Mouse (Mus musculus): ENCODE measurements around the gene Aspn.

GRCm38 (mm10) chr13:49546517-49546916, 2.3 kb downstream of the Aspn start:
- TF ChIP-seq CTCF (IDR thresholded peaks at IDR 0.05; ENCODE audit: control insufficient read depth, insufficient read depth, insufficient replicate concordance, low read depth, low read length) (no peak), POLR2A (IDR thresholded peaks at IDR 0.05; ENCODE audit: control insufficient read depth, low read depth, low read length) (no peak)
